Comparison of ENCODE assay signal across 33 mouse cellular contexts in the genomic region with DNA sequence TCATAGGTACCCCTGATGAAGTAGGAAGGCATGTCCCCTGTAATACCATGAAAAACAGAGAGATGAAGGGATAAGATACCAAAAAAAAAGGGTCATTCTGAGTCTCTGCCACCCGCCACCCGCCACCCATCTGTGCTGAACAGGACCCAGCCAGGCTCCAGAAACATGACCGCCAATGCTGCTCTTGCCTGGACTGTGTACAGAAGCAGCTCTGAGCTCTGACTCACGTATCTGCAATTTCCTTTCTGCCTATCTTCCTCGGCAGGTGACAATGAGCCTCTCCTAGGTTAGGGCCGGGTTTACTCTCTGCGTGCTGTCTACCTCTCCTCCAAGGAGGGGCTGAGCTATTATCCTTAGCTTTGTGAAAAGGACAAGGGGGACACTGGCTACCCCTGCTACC. TPM values are rescaled to one million over a fixed set of nuclear protein-coding genes. Genes with fewer than 3 reads are reported as not detected.
A peak's percentile ranks its signal among the peaks of the same experiment; 100 is the strongest.
DNase-seq lines count a peak whose midpoint lies in the region; ATAC-seq and TF ChIP-seq lines count a peak whose summit lies in the region.
"Had no signal": no experiment of that assay in that cellular context is flagged by ENCODE, and none has a peak within 500 bp of the region (broad histone marks: within the 10 kb centered on the region; RNA-seq: fewer than 3 reads in every experiment).

No protein-coding gene starts in this region.

- no peaks in the 10 kb centered on the region for H3K79me2 ChIP-seq in myocyte (ENCODE audit: control insufficient read depth, insufficient read depth)

- TF ChIP-seq POLR2A in myocyte (IDR thresholded peaks at IDR 0.05; ENCODE audit: insufficient read length, low read depth), result no peak

- DNase-seq in forebrain, embryonic 11.5 days (ENCODE audit: low spot score), result peak; percentile 37
- DNase-seq in urinary bladder, postnatal 14 days (ENCODE audit: low spot score), result peak; percentile 53
- DNase-seq in urinary bladder, postnatal 10 days (ENCODE audit: low spot score), result no peak
- no peak for DNase-seq in heart, postnatal 14 days
- no peak for DNase-seq in thymus, adult 18-20 months
- no peak for DNase-seq in layer of hippocampus, postnatal 36 days
- DNase-seq: adrenal gland, postnatal 10 days; adrenal gland, postnatal 36 days; cerebellum, adult 18-20 months; cerebellum, adult 9-10 months; cerebellum, postnatal 14 days; gastrocnemius, postnatal 10 days; gastrocnemius, postnatal 36 days; heart, postnatal 4 days had no signal

- intact Hi-C loops in heart, postnatal 14 days (cut with DNase I), result no loop called here

- no peak overlapping the region for H3K4me3 ChIP-seq in forebrain, embryonic 11.5 days (ENCODE audit: low read depth, low read length)
- H3K4me3 ChIP-seq in forebrain, embryonic 16.5 days (replicated peaks; ENCODE audit: low read length), result no peak overlapping the region
- no peak overlapping the region for H3K4me3 ChIP-seq in myocyte
- H3K4me3 ChIP-seq: embryonic facial prominence, embryonic 12.5 days; embryonic facial prominence, embryonic 15.5 days; forebrain, embryonic 12.5 days; forebrain, embryonic 15.5 days; hindbrain, embryonic 15.5 days had no signal

- H3K9ac ChIP-seq in forebrain, embryonic 11.5 days (ENCODE audit: low read length), result no peak overlapping the region
- H3K9ac ChIP-seq in forebrain, embryonic 16.5 days (replicated peaks; ENCODE audit: low read depth, low read length), result no peak overlapping the region
- H3K9ac ChIP-seq: embryonic facial prominence, embryonic 12.5 days; embryonic facial prominence, embryonic 15.5 days; forebrain, embryonic 12.5 days; forebrain, embryonic 15.5 days; hindbrain, embryonic 15.5 days had no signal

- ATAC-seq in forebrain, embryonic 11.5 days (replicated peaks; ENCODE audit: low FRiP score), result no peak
- no peak for ATAC-seq in forebrain, embryonic 16.5 days
- ATAC-seq: CD4-positive, CD25-positive, alpha-beta regulatory T cell, adult 4 months; forebrain, embryonic 15.5 days had no signal

- no peak overlapping the region for H3K4me2 ChIP-seq in forebrain, embryonic 11.5 days (ENCODE audit: low read depth, low read length, severe bottlenecking)
- H3K4me2 ChIP-seq in forebrain, embryonic 16.5 days (ENCODE audit: low read length), result no peak overlapping the region
- H3K4me2 ChIP-seq in myocyte (ENCODE audit: low read depth), result peak overlapping the region; percentile 19
- H3K4me2 ChIP-seq: embryonic facial prominence, embryonic 12.5 days; embryonic facial prominence, embryonic 15.5 days; forebrain, embryonic 12.5 days; forebrain, embryonic 15.5 days; heart, embryonic 11.5 days; hindbrain, embryonic 15.5 days had no signal

- no peak overlapping the region for H3K27ac ChIP-seq in forebrain, embryonic 11.5 days (ENCODE audit: low read depth, low read length)
- H3K27ac ChIP-seq in forebrain, embryonic 16.5 days (ENCODE audit: low read length), result no peak overlapping the region
- H3K27ac ChIP-seq: embryonic facial prominence, embryonic 12.5 days; embryonic facial prominence, embryonic 15.5 days; forebrain, embryonic 12.5 days; forebrain, embryonic 15.5 days; hindbrain, embryonic 15.5 days had no signal

- no peaks in the 10 kb centered on the region for H3K36me3 ChIP-seq in forebrain, embryonic 11.5 days (ENCODE audit: control insufficient read depth, insufficient read depth, low read length)
- H3K36me3 ChIP-seq in forebrain, embryonic 16.5 days (ENCODE audit: control insufficient read depth, insufficient read depth), result no peaks in the 10 kb centered on the region
- no peaks in the 10 kb centered on the region for H3K36me3 ChIP-seq in myocyte (ENCODE audit: control insufficient read depth, insufficient read depth)
- H3K36me3 ChIP-seq: embryonic facial prominence, embryonic 12.5 days; embryonic facial prominence, embryonic 15.5 days; forebrain, embryonic 12.5 days; forebrain, embryonic 15.5 days; hindbrain, embryonic 15.5 days had no signal

- peaks cover 18% of the 10 kb centered on the region for H3K27me3 ChIP-seq in forebrain, embryonic 11.5 days (ENCODE audit: control insufficient read depth, insufficient read depth, low read length)
- peaks cover 25% of the 10 kb centered on the region for H3K27me3 ChIP-seq in forebrain, embryonic 16.5 days (replicated peaks; ENCODE audit: control insufficient read depth, insufficient read depth, low read length)
- H3K27me3 ChIP-seq in myocyte (ENCODE audit: control insufficient read depth, insufficient read depth, insufficient read length), result peaks cover 17% of the 10 kb centered on the region

- no peak overlapping the region for H3ac ChIP-seq in myocyte (ENCODE audit: control insufficient read depth, insufficient read length)

- 85% methylated on average over 7 of the region's 7 CpGs for WGBS in forebrain, embryonic 11.5 days
- 79% methylated on average over 7 of the region's 7 CpGs for WGBS in forebrain, embryonic 16.5 days

- 0 out of 2 replicates have a peak, but pooled peaks cover 3% of the 10 kb centered on the region for H3K4me1 ChIP-seq in forebrain, embryonic 11.5 days (replicated peaks; ENCODE audit: control insufficient read depth, insufficient read depth, low read length)
- H3K4me1 ChIP-seq in forebrain, embryonic 16.5 days (replicated peaks; ENCODE audit: control insufficient read depth, insufficient read depth, low read length), result peaks cover 4% of the 10 kb centered on the region

- H3K9me3 ChIP-seq in forebrain, embryonic 11.5 days (ENCODE audit: control insufficient read depth, low read length), result no peaks in the 10 kb centered on the region
- no peaks in the 10 kb centered on the region for H3K9me3 ChIP-seq in forebrain, embryonic 16.5 days (ENCODE audit: control insufficient read depth, low read length)
- H3K9me3 ChIP-seq: embryonic facial prominence, embryonic 15.5 days; forebrain, embryonic 12.5 days; forebrain, embryonic 15.5 days; hindbrain, embryonic 15.5 days had no signal

TF ChIP-seq in myocyte, 11 proteins besides CTCF, POLR2A, EP300 and RAD21:
- TF ChIP-seq E2F4 (IDR thresholded peaks at IDR 0.05; ENCODE audit: insufficient read depth) (no peak), TCF3 (IDR thresholded peaks at IDR 0.05; ENCODE audit: insufficient read length, low read depth) (no peak), USF1 (IDR thresholded peaks at IDR 0.05; ENCODE audit: low read depth) (no peak), CEBPB (IDR thresholded peaks at IDR 0.05; ENCODE audit: insufficient read depth, poor library complexity, severe bottlenecking) (no peak), TCF12 (IDR thresholded peaks at IDR 0.05; ENCODE audit: insufficient read depth, poor library complexity, severe bottlenecking) (no peak), SRF (IDR thresholded peaks at IDR 0.05; ENCODE audit: control insufficient read depth, insufficient read length, low read depth) (no peak), MYOD1 (IDR thresholded peaks at IDR 0.05; ENCODE audit: control insufficient read depth in 1 of 3, insufficient read length in 2 of 3, low read depth in 2 of 3) (no peak), MYOG (IDR thresholded peaks at IDR 0.05; ENCODE audit: control insufficient read depth in 1 of 3, insufficient read depth in 1 of 3, insufficient read length in 2 of 3, low read depth in 2 of 3) (no peak), REST (IDR thresholded peaks at IDR 0.05; ENCODE audit: insufficient read depth, insufficient read length) (no peak), MAX (IDR thresholded peaks at IDR 0.05; ENCODE audit: low read depth) (no peak), POLR2AphosphoS2 (IDR thresholded peaks at IDR 0.05; ENCODE audit: insufficient read length, low read depth) (no peak)

RNA-seq across cellular contexts. Expression of a gene that starts 5.3 kb away (rescaled TPM):
- not detected in 2 replicates for polyA plus RNA-seq in forebrain, embryonic 11.5 days (2014; fragmentation: Nextera tagmentation; extraction: Ambion mirVana)
- not detected in 2 replicates for polyA plus RNA-seq in forebrain, embryonic 16.5 days (2015; fragmentation: Nextera tagmentation; extraction: Ambion mirVana)
- not detected for polyA plus RNA-seq in myocyte (2012; fragmentation: generic; extraction: Trizol)
- total RNA-seq in heart, postnatal 14 days (2021), result under 1 TPM in 1 of 2 experiments, not detected in 1; 0.07 TPM
- total RNA-seq in layer of hippocampus, postnatal 36 days (2021), result under 1 TPM in 1 of 2 experiments, not detected in 1; 0.10 TPM
- total RNA-seq: gastrocnemius, adult 18-20 months; granulocyte monocyte progenitor cell, adult 5-6 weeks; MEL had no signal
- polyA plus RNA-seq: CD4-positive, CD25-positive, alpha-beta regulatory T cell, adult 4 months; forebrain, embryonic 12.5 days; forebrain, embryonic 15.5 days; heart, embryonic 14.5 days; heart, postnatal 0 days; hindbrain, embryonic 15.5 days had no signal

RNA-seq across cellular contexts. Expression of a gene that starts 17.0 kb away (rescaled TPM):
- polyA plus RNA-seq in forebrain, embryonic 11.5 days (2014; fragmentation: Nextera tagmentation; extraction: Ambion mirVana), result not detected in 2 replicates
- not detected in 2 replicates for polyA plus RNA-seq in forebrain, embryonic 16.5 days (2015; fragmentation: Nextera tagmentation; extraction: Ambion mirVana)
- polyA plus RNA-seq in myocyte (2012; fragmentation: generic; extraction: Trizol), result not detected
- not detected for total RNA-seq in heart, postnatal 14 days (2021)
- total RNA-seq in layer of hippocampus, postnatal 36 days (2021), result not detected
- total RNA-seq: adrenal gland, adult 18-20 months; adrenal gland, postnatal 10 days; adrenal gland, postnatal 36 days; gastrocnemius, adult 18-20 months; gastrocnemius, postnatal 10 days; gastrocnemius, postnatal 36 days; granulocyte monocyte progenitor cell, adult 5-6 weeks; heart, adult 8-10 months; heart, postnatal 4 days; MEL had no signal
- polyA plus RNA-seq: C2C12; CD4-positive, CD25-positive, alpha-beta regulatory T cell, adult 4 months; embryonic facial prominence, embryonic 12.5 days; forebrain, embryonic 12.5 days; forebrain, embryonic 15.5 days; heart, embryonic 11.5 days; heart, embryonic 14.5 days; heart, postnatal 0 days; hindbrain, embryonic 11.5 days; hindbrain, embryonic 15.5 days; intestine, embryonic 14.5 days had no signal

RNA-seq across cellular contexts. Expression of a gene that starts 38.6 kb away (rescaled TPM):
- polyA plus RNA-seq in forebrain, embryonic 11.5 days (2014; fragmentation: Nextera tagmentation; extraction: Ambion mirVana), result not detected in 2 replicates
- not detected in 2 replicates for polyA plus RNA-seq in forebrain, embryonic 16.5 days (2015; fragmentation: Nextera tagmentation; extraction: Ambion mirVana)
- polyA plus RNA-seq in myocyte (2012; fragmentation: generic; extraction: Trizol), result not detected
- total RNA-seq in heart, postnatal 14 days (2021), result not detected
- total RNA-seq in layer of hippocampus, postnatal 36 days (2021), result not detected
- total RNA-seq: adrenal gland, adult 18-20 months; adrenal gland, postnatal 10 days; adrenal gland, postnatal 36 days; gastrocnemius, adult 18-20 months; gastrocnemius, postnatal 10 days; gastrocnemius, postnatal 36 days; granulocyte monocyte progenitor cell, adult 5-6 weeks; heart, adult 8-10 months; heart, postnatal 4 days; MEL had no signal
- polyA plus RNA-seq: C2C12; CD4-positive, CD25-positive, alpha-beta regulatory T cell, adult 4 months; embryonic facial prominence, embryonic 12.5 days; embryonic facial prominence, embryonic 15.5 days; forebrain, embryonic 12.5 days; forebrain, embryonic 15.5 days; heart, embryonic 11.5 days; heart, embryonic 14.5 days; heart, postnatal 0 days; hindbrain, embryonic 11.5 days; hindbrain, embryonic 15.5 days; intestine, embryonic 14.5 days had no signal

Comparison
In these comparisons a context has a peak if more than half of its experiments do, and no peak if none do; other contexts are left out.
1. DNase-seq: peak in forebrain, embryonic 11.5 days (single experiment) and urinary bladder, postnatal 14 days (single experiment); none in urinary bladder, postnatal 10 days (single experiment), heart, postnatal 14 days (0 of 2), thymus, adult 18-20 months (0 of 2) and layer of hippocampus, postnatal 36 days (0 of 2).